Mouse (Mus musculus): Measurements from ENCODE around the gene Hist1h4m. TPM values are rescaled to one million over a fixed set of nuclear protein-coding genes. Genes with fewer than 3 reads are reported as not detected.
A peak's percentile ranks its signal among the peaks of the same experiment; 100 is the strongest.
"Not testable (repeated sequence)": the region's sequence is repeated elsewhere in the genome, so short reads cannot be mapped to it uniquely, and the experiment has no call there.

Hist1h4m gene
- polyA plus RNA-seq, 1 experiment from 2014 or later, result not detected

DNA sequence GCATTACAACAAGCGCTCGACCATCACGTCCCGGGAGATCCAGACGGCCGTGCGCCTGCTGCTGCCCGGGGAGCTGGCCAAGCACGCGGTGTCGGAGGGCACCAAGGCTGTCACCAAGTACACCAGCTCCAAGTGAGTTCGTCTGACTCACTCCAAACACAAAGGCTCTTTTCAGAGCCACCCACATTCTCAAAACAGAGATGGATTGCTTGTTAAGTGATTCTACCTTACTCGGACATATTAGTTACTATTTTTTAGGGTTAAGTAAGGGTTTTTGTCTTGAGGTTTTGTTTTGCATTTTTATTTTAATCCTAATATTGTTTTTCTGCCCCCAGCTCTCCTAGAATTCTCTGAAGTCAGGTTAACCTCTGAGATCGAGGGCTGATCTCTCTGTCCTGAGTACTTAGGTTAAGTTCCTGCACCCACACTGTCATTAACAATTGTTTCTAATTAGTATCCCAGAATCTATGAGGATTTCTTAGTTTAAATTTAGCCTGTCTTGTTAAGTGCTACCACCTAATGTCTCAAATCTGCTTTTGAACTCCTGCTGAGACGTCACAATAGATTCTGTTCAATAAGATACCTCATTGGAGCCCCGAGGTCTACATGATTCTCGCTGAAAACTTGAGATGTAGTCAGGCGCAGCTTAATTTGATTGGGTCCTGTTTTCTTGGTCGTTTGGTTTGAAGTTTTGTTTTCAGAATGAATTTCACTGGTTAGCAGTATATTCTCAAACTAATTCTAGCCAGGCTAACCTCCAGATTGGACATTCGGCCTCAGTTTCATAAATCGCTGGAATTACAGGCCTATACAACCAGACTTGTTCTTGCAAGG lies 23.6 kb upstream of the Hist1h4m start:
- H3K79me2 ChIP-seq (ENCODE audit: inconsistent target), result no peaks in the 10 kb centered on the region

GRCm38 (mm10) chr13:21789925-21790324 lies 21.6 kb upstream of the Hist1h4m start:
- H3K4me3 ChIP-seq (ENCODE audit: inconsistent target), result no peak overlapping the region
- WGBS (ENCODE audit: missing documents), result 63% methylated on average over 5 of the region's 6 CpGs
- H3K27ac ChIP-seq, result no peak overlapping the region
- no peaks in the 10 kb centered on the region for H3K36me3 ChIP-seq (ENCODE audit: inconsistent target)
- H3K79me2 ChIP-seq (ENCODE audit: inconsistent target), result no peaks in the 10 kb centered on the region

More for the DNA sequence above, 23.6 kb upstream of the Hist1h4m start:
- H3K4me3 ChIP-seq (ENCODE audit: inconsistent target), result no peak overlapping the region
- peak overlapping the region; percentile 28 for H3K27ac ChIP-seq
- H3K36me3 ChIP-seq (ENCODE audit: inconsistent target), result no peaks in the 10 kb centered on the region
- 54% methylated on average over 13 of the region's 21 CpGs for WGBS (ENCODE audit: missing documents)

DNA sequence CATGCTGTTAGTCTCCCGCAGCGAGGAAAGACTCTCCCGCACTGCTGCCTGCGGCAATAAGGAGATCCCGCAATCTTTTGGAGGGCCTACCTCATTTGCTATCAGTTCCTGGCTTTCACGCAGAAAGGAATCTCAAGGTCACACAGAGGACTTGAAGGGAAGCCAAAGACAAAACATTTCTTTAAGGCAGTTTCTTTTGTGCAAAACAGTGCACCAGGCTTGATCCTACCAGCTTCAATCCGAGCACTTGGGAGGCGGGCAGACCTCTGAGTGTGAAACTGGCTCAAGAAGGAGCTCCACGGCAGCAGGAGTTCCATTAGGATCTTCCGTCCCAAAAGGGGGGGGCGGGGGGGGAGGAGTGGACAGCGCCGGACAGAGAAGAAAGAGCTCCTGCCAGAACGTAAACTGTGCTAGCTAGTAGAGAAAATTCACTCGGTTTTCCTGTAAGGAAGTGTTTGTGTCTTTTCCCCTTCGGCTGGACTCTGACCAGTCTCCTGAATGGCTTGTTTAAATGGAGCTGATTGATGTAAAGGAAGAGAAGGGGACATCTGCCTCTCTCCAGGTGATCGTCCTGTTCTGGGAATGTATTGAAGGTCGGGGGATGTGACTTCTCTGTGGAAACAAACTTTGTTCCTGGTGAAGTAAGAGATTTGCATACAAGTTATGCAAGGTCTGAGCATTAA lies 20.8 kb upstream of the Hist1h4m start:
- Histone ChIP-seq H3K4me3 (ENCODE audit: inconsistent target) (no peak overlapping the region), H3K36me3 (ENCODE audit: inconsistent target) (no peaks in the 10 kb centered on the region), H3K79me2 (ENCODE audit: inconsistent target) (no peaks in the 10 kb centered on the region), H3K27ac (no peak overlapping the region)
- WGBS (ENCODE audit: missing documents), result 62% methylated on average over 18 of the region's 18 CpGs

- Histone ChIP-seq H3K79me2 (ENCODE audit: inconsistent target) (no peaks in the 10 kb centered on the region), H3K36me3 (ENCODE audit: inconsistent target) (no peaks in the 10 kb centered on the region), H3K27ac (no peak overlapping the region), H3K4me3 (ENCODE audit: inconsistent target) (no peak overlapping the region)
- WGBS (ENCODE audit: missing documents), result 89% methylated on average over 6 of the region's 7 CpGs
Observed at GRCm38 (mm10) chr13:21795584-21795983, 16.0 kb upstream of the Hist1h4m start.

GRCm38 (mm10) chr13:21797163-21797562 lies 14.4 kb upstream of the Hist1h4m start:
- H3K79me2 ChIP-seq (ENCODE audit: inconsistent target); H3K27ac ChIP-seq; H3K4me3 ChIP-seq (ENCODE audit: inconsistent target); H3K36me3 ChIP-seq (ENCODE audit: inconsistent target): not testable (repeated sequence)

DNA sequence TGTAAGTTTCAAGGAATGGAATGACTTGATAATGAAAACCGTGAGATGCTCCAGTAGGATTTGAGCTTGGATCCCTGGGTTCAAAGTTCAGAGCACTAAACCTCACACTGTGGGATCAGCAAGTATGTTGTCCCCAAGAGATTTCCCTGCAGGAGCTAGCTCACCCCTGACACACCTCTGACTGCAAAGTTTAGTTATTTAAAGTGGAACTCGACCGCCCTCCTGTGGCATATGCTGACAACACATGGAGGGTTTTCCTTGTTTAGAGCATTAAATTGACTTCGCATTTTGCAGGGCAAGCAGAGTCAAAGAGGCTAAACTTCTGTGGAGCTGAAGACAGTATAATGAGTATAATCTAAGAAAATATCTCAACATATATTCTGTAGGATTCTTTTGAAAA lies 8.5 kb upstream of the Hist1h4m start:
- no CpG with 5 or more reads among the region's 4 CpGs for WGBS (ENCODE audit: missing documents)

DNA sequence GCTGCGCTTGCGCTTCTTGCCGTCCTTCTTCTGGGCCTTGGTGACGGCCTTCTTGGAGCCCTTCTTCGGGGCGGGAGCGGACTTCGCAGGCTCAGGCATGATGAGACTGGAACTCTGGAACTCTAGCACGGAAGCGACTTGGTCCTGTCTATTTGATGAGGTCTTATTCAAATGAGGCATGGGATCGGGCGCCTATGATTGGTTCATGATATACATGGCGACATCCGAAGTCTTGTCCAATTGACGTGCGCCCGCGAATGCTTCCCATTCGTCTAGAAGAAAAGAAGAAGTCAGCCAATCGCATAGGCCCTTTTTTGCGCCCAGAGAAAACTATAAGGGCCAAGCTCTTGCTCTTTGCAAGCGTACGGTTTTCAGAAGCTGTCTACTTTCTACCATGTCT lies 1.5 kb upstream of the Hist1h4m start, which contains the start of the genes Hist1h2bq and Hist1h2ao:
Gene Hist1h2bq (minus strand): TSS at position 125 of the 400 bp plus-strand sequence.
Gene Hist1h2ao (plus strand): TSS at position 393 of the 400 bp plus-strand sequence.
- H3K36me3 ChIP-seq (ENCODE audit: inconsistent target); H3K27ac ChIP-seq; H3K79me2 ChIP-seq (ENCODE audit: inconsistent target); H3K4me3 ChIP-seq (ENCODE audit: inconsistent target): not testable (repeated sequence)
- no CpG with 5 or more reads among the region's 23 CpGs for WGBS (ENCODE audit: missing documents)

More for the DNA sequence above, 8.5 kb upstream of the Hist1h4m start:
- not testable (repeated sequence) for H3K36me3 ChIP-seq (ENCODE audit: inconsistent target); H3K79me2 ChIP-seq (ENCODE audit: inconsistent target); H3K27ac ChIP-seq; H3K4me3 ChIP-seq (ENCODE audit: inconsistent target)

- H3K4me3 ChIP-seq (ENCODE audit: inconsistent target); H3K27ac ChIP-seq; H3K36me3 ChIP-seq (ENCODE audit: inconsistent target); H3K79me2 ChIP-seq (ENCODE audit: inconsistent target): not testable (repeated sequence)
- WGBS (ENCODE audit: missing documents), result no CpG with 5 or more reads among the region's 8 CpGs
Observed at GRCm38 (mm10) chr13:21811074-21811473, 472 bp upstream of the Hist1h4m start.

GRCm38 (mm10) chr13:21812092-21812491 lies 546 bp downstream of the Hist1h4m start:
- not testable (repeated sequence) for H3K27ac ChIP-seq; H3K4me3 ChIP-seq (ENCODE audit: inconsistent target); H3K36me3 ChIP-seq (ENCODE audit: inconsistent target); H3K79me2 ChIP-seq (ENCODE audit: inconsistent target)
- WGBS (ENCODE audit: missing documents), result 0% methylated on average over 2 of the region's 14 CpGs

DNA sequence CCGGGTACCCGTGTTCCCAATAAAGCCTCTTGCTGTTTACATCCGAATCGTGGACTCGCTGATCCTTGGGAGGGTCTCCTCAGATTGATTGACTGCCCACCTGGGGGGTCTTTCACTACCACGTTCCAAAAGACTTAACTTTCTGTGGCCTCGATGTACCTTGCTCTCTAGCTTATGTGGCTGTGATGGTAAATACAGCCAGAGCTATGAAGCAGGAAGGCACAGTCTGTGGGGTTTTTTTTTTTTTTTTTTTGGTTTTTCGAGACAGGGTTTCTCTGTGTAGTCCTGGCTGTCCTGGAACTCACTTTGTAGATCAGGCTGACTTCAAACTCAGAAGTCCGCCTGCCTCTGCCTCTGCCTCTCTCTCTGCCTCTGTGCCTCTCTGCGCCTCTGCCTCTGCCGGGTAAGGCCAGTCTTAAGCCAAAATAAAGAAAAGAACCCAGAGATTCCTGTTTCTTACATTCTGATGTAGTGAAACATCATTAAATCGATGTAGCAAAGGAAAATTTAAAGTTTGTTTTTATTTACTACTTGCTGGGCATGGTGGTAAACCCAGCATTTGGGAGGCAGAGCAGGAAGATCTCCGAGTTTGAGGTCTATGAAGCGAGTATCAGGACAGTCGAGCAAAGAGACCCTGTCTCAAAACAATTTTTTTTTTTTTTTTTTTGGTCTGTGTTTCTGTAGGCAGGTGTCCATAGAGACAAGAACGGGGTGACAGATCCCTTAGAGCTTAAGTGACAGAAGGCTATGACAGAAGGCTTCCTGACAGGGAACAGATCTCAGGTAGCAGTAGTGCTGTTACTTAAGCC lies 8.7 kb downstream of the Hist1h4m start:
- H3K27ac ChIP-seq; H3K4me3 ChIP-seq (ENCODE audit: inconsistent target); H3K79me2 ChIP-seq (ENCODE audit: inconsistent target); H3K36me3 ChIP-seq (ENCODE audit: inconsistent target): not testable (repeated sequence)
- 79% methylated on average over 2 of the region's 16 CpGs for WGBS (ENCODE audit: missing documents)

DNA sequence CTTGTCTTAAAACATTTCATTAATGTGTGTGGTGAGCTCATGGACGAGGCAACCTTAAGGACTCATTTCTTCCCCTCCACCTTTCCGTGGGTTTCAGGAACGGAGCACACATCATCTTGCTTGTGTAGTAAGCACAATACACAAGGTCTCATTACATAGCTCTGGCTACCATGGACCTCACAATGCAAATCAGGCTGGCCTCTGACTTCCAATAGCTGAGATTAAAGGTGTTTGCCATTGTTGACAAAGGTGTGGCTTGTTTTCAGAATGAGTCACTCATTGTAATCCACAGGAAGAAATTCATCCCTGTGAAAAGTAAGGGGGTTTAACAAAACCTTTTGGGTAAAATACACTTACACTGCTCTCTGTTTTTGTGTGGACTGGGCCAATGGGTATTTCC lies 17.0 kb downstream of the Hist1h4m start:
- 96% methylated on average over 3 of the region's 3 CpGs for WGBS (ENCODE audit: missing documents)
- no peaks in the 10 kb centered on the region for H3K79me2 ChIP-seq (ENCODE audit: inconsistent target)
- no peaks in the 10 kb centered on the region for H3K36me3 ChIP-seq (ENCODE audit: inconsistent target)
- H3K27ac ChIP-seq, result no peak overlapping the region
- H3K4me3 ChIP-seq (ENCODE audit: inconsistent target), result no peak overlapping the region

- Histone ChIP-seq H3K79me2 (ENCODE audit: inconsistent target) (no peaks in the 10 kb centered on the region), H3K36me3 (ENCODE audit: inconsistent target) (no peaks in the 10 kb centered on the region), H3K4me3 (ENCODE audit: inconsistent target) (no peak overlapping the region), H3K27ac (no peak overlapping the region)
- WGBS (ENCODE audit: missing documents), result 95% methylated on average over 10 of the region's 10 CpGs
Observed at GRCm38 (mm10) chr13:21830344-21830743, 18.8 kb downstream of the Hist1h4m start.

DNA sequence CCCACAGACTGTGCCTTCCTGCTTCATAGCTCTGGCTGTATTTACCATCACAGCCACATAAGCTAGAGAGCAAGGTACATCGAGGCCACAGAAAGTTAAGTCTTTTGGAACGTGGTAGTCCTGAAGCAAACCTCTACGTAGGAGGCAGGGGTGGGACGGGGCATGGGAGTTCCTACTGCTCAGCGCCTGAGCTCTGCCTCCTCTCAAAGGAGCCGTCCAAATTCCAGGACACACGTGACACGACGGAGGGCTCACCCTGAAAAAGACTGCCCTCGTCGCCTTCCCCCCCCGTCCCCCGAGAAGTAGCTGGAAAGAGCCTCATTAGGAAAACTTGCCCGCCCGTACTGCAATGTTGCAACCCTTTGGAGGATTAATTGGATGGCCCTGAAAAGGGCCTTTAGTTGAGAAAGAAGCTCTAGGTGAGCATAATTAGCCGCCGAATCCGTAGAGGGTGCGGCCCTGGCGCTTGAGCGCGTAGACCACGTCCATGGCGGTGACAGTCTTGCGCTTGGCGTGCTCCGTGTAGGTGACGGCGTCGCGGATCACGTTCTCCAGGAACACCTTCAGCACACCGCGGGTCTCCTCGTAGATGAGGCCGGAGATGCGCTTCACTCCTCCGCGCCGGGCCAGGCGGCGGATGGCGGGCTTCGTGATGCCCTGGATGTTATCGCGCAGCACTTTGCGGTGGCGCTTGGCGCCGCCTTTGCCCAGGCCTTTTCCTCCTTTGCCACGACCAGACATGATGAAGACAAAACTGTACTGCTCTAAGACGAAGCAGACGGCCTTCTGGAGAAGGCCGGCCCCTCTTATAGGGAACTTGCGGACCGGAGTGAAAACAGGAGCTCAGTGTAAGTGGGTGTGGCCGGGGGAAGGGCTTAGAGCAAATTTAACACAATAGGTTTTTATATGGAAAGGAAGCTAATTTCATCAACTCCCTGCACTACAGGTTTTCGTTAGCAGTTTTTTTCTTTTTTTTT lies 20.2 kb downstream of the Hist1h4m start, which contains the start of gene Hist1h4n:
Gene Hist1h4n (minus strand): TSS at position 779 of the 977 bp plus-strand sequence.
- not testable (repeated sequence) for H3K27ac ChIP-seq; H3K79me2 ChIP-seq (ENCODE audit: inconsistent target); H3K36me3 ChIP-seq (ENCODE audit: inconsistent target); H3K4me3 ChIP-seq (ENCODE audit: inconsistent target)
- WGBS (ENCODE audit: missing documents), result no CpG with 5 or more reads among the region's 58 CpGs

GRCm38 (mm10) chr13:21833461-21833860 lies 21.9 kb downstream of the Hist1h4m start, which contains the start of the genes Hist1h2ap and Hist1h2br:
Gene Hist1h2ap (minus strand): TSS chr13:21833507.
Gene Hist1h2br (plus strand): TSS chr13:21833743.
- no CpG with 5 or more reads among the region's 24 CpGs for WGBS (ENCODE audit: missing documents)
- not testable (repeated sequence) for H3K36me3 ChIP-seq (ENCODE audit: inconsistent target)

More at GRCm38 (mm10) chr13:21833461-21833860, 21.9 kb downstream of the Hist1h4m start, which contains the start of the genes Hist1h2ap and Hist1h2br:
- H3K27ac ChIP-seq; H3K4me3 ChIP-seq (ENCODE audit: inconsistent target); H3K79me2 ChIP-seq (ENCODE audit: inconsistent target): not testable (repeated sequence)

All from macrophage (primary cell).